Mouse (Mus musculus): ENCODE measurements around the gene A430078G23Rik.
"Not testable (repeated sequence)": the region's sequence is repeated elsewhere in the genome, so short reads cannot be mapped to it uniquely, and the experiment has no call there.

A430078G23Rik gene

GRCm38 (mm10) chr8:3353189-3353810 is at the start of gene A430078G23Rik:
Gene A430078G23Rik, plus strand, starts transcription at chr8:3353415.
- DNase-seq (ENCODE audit: low spot score), result no peak

GRCm38 (mm10) chr8:3308205-3308800 is 44.9 kb upstream of the A430078G23Rik start:
- DNase-seq (ENCODE audit: low spot score), result not testable (repeated sequence)

- DNase-seq (ENCODE audit: low spot score), result no peak
These were observed 43.6 kb upstream of the A430078G23Rik start for GRCm38 (mm10) chr8:3309636-3310035.

- no peak for DNase-seq (ENCODE audit: low spot score)
These were observed 41.7 kb upstream of the A430078G23Rik start for GRCm38 (mm10) chr8:3311482-3311881.

- not testable (repeated sequence) for DNase-seq (ENCODE audit: low spot score)
These were observed 39.8 kb upstream of the A430078G23Rik start for GRCm38 (mm10) chr8:3313417-3313816.

GRCm38 (mm10) chr8:3313843-3314242 is 39.4 kb upstream of the A430078G23Rik start:
- no peak for DNase-seq (ENCODE audit: low spot score)

GRCm38 (mm10) chr8:3314345-3314744 is 38.9 kb upstream of the A430078G23Rik start:
- DNase-seq (ENCODE audit: low spot score), result no peak

GRCm38 (mm10) chr8:3316585-3316984 is 36.6 kb upstream of the A430078G23Rik start:
- no peak for DNase-seq (ENCODE audit: low spot score)

GRCm38 (mm10) chr8:3319267-3319666 is 33.9 kb upstream of the A430078G23Rik start:
- not testable (repeated sequence) for DNase-seq (ENCODE audit: low spot score)

- no peak for DNase-seq (ENCODE audit: low spot score)
These were observed 29.0 kb upstream of the A430078G23Rik start for GRCm38 (mm10) chr8:3324253-3324652.

GRCm38 (mm10) chr8:3327056-3327455 is 26.2 kb upstream of the A430078G23Rik start:
- DNase-seq (ENCODE audit: low spot score), result no peak

GRCm38 (mm10) chr8:3327538-3328245 is 25.5 kb upstream of the A430078G23Rik start:
- DNase-seq (ENCODE audit: low spot score), result no peak

- DNase-seq (ENCODE audit: low spot score), result peak; percentile 78
These were observed 22.6 kb upstream of the A430078G23Rik start for GRCm38 (mm10) chr8:3330662-3331061.

GRCm38 (mm10) chr8:3331692-3332091 is 21.5 kb upstream of the A430078G23Rik start:
- DNase-seq (ENCODE audit: low spot score), result no peak

GRCm38 (mm10) chr8:3335881-3336280 is 17.3 kb upstream of the A430078G23Rik start:
- DNase-seq (ENCODE audit: low spot score), result no peak

- peak; percentile 63 for DNase-seq (ENCODE audit: low spot score)
These were observed 16.3 kb upstream of the A430078G23Rik start for GRCm38 (mm10) chr8:3336658-3337524.

GRCm38 (mm10) chr8:3337525-3337824 is 15.7 kb upstream of the A430078G23Rik start:
- not testable (repeated sequence) for DNase-seq (ENCODE audit: low spot score)

- no peak for DNase-seq (ENCODE audit: low spot score)
These were observed 15.2 kb upstream of the A430078G23Rik start for GRCm38 (mm10) chr8:3337971-3338370.

GRCm38 (mm10) chr8:3340711-3341110 is 12.5 kb upstream of the A430078G23Rik start:
- not testable (repeated sequence) for DNase-seq (ENCODE audit: low spot score)

GRCm38 (mm10) chr8:3345337-3345736 is 7.9 kb upstream of the A430078G23Rik start:
- no peak for DNase-seq (ENCODE audit: low spot score)

GRCm38 (mm10) chr8:3346691-3347413 is 6.4 kb upstream of the A430078G23Rik start:
- DNase-seq (ENCODE audit: low spot score), result no peak

Data from embryo, embryonic 10.5 days (tissue).